Mouse (Mus musculus) kidney, adult 2 months (tissue): ENCODE data around the gene Gm28360. TPM values are rescaled to one million over a fixed set of nuclear protein-coding genes. Genes with fewer than 3 reads are reported as not detected.
"Not testable (repeated sequence)": the region's sequence is repeated elsewhere in the genome, so short reads cannot be mapped to it uniquely, and the experiment has no call there.

ENCODE experiments used
- DNase-seq: peaks from one replicate; pipeline ENCODE4 v3.0.0; 2021
- H3K27ac ChIP-seq: fragments of 200-500 bp; 2 replicates; pipeline ENCODE4 v1.5.1; 2012; ENCODE audit warnings: low read depth, low read length, control low read depth, inconsistent platforms; ENCODE audit not compliant: insufficient read depth
- H3K27me3 ChIP-seq: fragments of 200-500 bp; replicated peaks from 2 replicates; pipeline ENCODE4 v1.6.1; 2012; ENCODE audit warnings: mild to moderate bottlenecking, moderate library complexity, low read length, inconsistent platforms; ENCODE audit not compliant: control insufficient read depth, insufficient read depth
- H3K36me3 ChIP-seq: fragments of 200-500 bp; 2 replicates; pipeline ENCODE4 v1.6.1; 2012; ENCODE audit warnings: mild to moderate bottlenecking, moderate library complexity, low read length, inconsistent platforms; ENCODE audit not compliant: control insufficient read depth, insufficient read depth
- H3K4me1 ChIP-seq: fragments of 200-500 bp; 2 replicates; pipeline ENCODE4 v1.6.1; 2011; ENCODE audit warnings: low read length; ENCODE audit not compliant: control insufficient read depth, insufficient read depth
- H3K4me3 ChIP-seq: fragments of 200-500 bp; 2 replicates; pipeline ENCODE4 v1.5.1; 2011; ENCODE audit warnings: mild to moderate bottlenecking, low read depth, low read length, control low read depth; ENCODE audit not compliant: insufficient read depth
- WGBS: fragments of 180-500 bp; shearing (Covaris S2); methylation state at CpG from one replicate; pipeline ENCODE4 v1.1.7; 2018; 5-methylcytosine and 5-hydroxymethylcytosine counted together
- polyA plus RNA-seq: library from polyadenylated mRNA; depleted of rRNA; stranded (reverse); fragments of >200 nt; gene quantifications from 2 replicates; pipeline ENCODE4 v1.2.3, GENCODE M21; 2012; rRNA removed

The Gm28360 gene
- polyA plus RNA-seq: not detected in 2 replicates

DNA sequence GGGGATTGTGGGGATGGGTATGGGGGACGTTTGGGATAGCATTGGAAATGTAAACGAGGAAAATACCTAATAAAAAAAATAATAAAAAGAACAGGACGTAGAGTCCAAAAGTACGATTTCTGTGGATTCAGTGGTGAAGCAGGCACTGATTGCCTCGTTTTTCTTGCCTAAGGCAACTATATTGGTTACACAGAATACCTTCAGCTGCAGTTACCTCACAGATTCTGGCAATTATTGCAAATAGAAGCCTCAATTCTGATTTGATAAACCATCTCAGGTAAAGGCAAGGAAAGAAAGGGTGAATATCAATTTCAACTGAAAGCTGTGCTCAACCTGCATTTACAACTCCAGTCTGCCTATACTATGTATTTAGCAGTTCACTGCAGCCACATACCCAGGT lies at the start of gene Gm28360:
TSS of gene Gm28360 (plus strand) at position 301 of the 400 bp plus-strand sequence.
- H3K27me3 ChIP-seq, H3K36me3 ChIP-seq: not testable (repeated sequence)
- WGBS: 50% methylated on average over 5 of the region's 5 CpGs

DNA sequence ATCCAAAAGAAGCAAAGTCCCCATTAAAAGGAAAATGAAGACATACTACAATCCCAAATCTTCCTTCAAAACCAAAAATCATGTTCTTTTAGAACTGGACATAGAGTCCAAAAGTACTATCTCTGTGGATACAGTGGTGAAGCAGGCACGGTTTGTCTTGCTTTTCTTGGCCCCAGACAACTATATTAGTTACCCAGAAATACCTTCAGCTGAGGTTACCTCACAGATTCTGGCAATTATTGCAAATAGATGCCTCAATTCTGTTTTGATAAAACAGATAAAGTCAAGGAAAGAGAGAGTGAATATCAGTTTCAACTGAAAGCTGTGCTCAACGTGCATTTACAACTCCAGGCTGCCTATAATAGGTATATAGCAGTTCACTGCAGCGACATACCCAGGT lies 49.0 kb upstream of the Gm28360 start, which contains the start of gene B020011L13Rik:
TSS of gene B020011L13Rik (plus strand) at position 301 of the 400 bp plus-strand sequence.
- 54% methylated on average over 3 of the region's 3 CpGs for WGBS
- H3K27me3 ChIP-seq, H3K4me1 ChIP-seq, DNase-seq, H3K4me3 ChIP-seq, H3K27ac ChIP-seq, H3K36me3 ChIP-seq: not testable (repeated sequence)

More for the DNA sequence above, at the start of gene Gm28360:
- not testable (repeated sequence) for H3K27ac ChIP-seq, H3K4me1 ChIP-seq, DNase-seq, H3K4me3 ChIP-seq

DNA sequence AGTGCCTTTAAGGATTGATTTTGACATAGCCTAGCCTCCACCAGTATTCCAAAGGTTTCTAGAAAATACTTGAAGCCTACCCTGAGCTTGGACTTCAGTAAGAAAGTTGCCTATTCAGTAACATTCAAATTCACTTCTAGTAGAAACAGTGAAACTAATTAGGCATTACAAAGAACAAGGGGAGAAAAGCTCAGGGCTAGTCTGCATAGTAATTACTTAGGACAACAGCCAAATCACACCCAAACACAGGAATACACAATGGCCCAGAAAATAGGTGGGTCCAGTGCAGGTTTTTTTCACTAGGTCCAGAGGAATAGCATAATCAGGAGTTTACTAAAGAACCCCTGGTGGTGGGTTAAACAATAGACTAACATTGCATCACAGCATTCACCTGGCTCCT lies 13.6 kb upstream of the Gm28360 start:
- H3K36me3 ChIP-seq, H3K27me3 ChIP-seq, H3K27ac ChIP-seq, H3K4me1 ChIP-seq, H3K4me3 ChIP-seq, DNase-seq: not testable (repeated sequence)

DNA sequence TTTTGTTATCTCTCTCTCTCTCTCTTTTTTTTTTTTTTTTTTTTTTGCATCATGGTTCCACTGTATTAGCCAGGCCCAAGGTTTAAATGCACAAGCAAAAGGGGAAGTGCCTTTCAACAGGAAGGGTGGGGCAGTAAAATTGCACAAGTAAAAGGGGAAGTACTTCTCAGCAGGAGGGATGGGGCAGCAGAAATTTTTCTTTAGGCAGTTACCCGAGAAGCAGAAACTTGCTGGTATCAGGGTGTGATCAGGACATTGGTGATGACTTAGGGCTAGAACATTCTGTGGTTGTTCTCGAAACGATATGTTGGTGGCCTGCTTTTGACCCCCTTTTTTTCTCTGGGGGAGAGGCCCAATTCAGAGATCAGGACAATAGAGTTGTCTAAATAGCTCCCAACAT lies 21.8 kb downstream of the Gm28360 start:
- H3K27me3 ChIP-seq, H3K4me1 ChIP-seq, H3K27ac ChIP-seq, H3K4me3 ChIP-seq, DNase-seq, H3K36me3 ChIP-seq: not testable (repeated sequence)
- 87% methylated on average over 3 of the region's 3 CpGs for WGBS

Other genes starting within 250 kb of the Gm28360 start
- not detected in 2 replicates for gene Gm28363, start 132.9 kb upstream of the Gm28360 start, polyA plus RNA-seq
- gene B020011L13Rik, start 48.9 kb upstream of the Gm28360 start, polyA plus RNA-seq: not detected in 2 replicates
- gene Gm28168, start 97.9 kb downstream of the Gm28360 start, polyA plus RNA-seq: not detected in 2 replicates
- not detected in 2 replicates for gene Gm7145, start 135.9 kb downstream of the Gm28360 start, polyA plus RNA-seq